Mouse (Mus musculus): ENCODE results near the gene Cmtm2a.
A peak's percentile ranks its signal among the peaks of the same experiment; 100 is the strongest.
"Not testable (repeated sequence)": the region's sequence is repeated elsewhere in the genome, so short reads cannot be mapped to it uniquely, and the experiment has no call there.

The Cmtm2a gene

DNA sequence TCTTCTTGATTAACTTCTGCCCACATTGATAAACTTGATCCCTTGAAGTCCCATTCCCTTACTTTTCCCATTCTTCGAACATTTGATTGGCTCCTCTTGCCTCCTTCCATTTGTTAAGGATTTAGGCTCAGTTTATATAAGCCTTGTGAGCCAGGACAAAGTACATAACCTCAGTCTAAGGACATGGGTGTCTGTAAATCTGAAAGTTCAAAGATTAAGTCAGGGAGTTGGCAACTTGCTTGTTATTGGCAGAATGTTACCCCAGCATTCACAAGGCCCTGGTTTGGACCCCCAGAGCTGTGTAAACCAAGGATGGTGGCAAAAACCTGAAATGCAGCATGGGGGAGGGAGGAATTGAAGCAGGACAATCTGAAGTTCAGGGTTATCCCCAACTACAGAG, 1.4 kb upstream of the Cmtm2a start:
- DNase-seq (ENCODE audit: low read depth), result no peak

DNA sequence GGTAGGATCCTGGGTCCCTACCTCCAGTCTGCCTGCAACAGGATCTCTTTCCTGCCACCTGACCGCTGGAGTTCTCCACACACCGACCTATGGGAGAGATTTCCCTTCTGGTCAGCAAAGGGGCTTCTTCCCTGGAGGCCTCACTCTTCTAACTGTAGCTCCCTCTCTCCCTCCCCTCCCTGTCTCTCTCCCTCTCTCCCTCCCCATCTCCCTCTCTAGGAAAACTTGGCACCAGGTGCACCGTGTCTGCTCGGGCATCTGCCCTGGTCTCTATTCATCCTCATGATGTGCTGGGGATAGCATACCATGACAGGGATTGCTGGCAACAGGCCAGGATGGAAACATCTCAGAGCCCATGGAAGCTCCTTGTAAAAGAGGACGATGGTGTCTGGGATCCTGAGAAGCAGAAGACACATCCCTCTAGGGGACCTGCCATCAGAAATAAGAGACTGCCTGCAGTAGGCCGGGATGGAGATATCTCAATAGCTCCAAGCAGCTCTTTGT, 24.0 kb downstream of the Cmtm2a start:
- no peak for DNase-seq (ENCODE audit: low read depth)

DNA sequence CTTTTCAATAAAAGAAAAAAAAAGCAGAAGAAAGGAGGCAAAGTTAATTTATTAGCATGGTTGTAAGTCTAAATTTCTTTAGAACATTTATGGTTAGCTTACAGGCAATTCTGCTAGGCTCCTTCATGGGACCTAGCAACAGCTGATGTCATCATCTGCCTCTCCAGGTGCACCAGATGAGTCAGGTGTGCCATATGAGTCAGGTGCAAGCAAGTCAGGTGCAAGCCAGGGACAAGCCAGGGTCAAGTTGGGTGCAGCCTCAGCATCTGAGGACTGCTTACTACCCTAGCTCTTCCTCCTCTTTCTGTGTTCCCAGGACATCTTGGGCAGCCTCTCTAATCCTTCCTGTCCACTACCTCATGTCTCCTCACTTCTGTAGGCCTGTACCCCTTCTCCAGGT, 24.6 kb downstream of the Cmtm2a start:
- no peak for DNase-seq (ENCODE audit: low read depth)

DNA sequence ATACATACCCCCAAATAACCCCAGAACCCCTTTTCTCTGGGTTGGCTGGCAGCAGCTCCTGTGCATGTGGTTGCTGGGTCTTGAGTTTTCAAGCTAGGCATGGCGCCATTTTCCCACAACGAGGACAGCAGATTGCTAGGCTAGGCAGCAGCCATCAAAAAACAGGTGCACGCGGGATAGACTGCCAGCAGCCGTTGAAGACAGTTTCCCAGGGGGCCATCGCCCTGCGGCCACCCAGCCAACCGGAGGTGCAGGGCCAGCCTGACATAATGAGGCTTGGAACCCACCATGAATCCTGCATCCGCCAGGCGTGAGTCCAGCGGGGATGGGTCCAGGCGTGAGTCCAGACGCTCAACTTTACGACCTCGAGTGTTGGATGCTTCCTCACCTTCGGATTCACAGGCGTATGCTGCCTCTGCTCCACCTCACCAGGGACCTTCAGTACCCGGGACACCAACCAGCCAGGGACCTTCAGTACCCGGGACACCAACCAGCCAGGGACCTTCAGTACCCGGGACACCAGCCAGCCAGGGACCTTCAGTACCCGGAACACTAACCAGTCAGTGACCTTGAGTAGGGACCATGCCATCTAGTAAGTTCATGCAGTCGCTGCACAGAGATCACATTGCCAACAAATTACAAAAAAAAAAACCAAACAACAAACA, 28.6 kb downstream of the Cmtm2a start:
- DNase-seq (ENCODE audit: low read depth), result not testable (repeated sequence)

DNA sequence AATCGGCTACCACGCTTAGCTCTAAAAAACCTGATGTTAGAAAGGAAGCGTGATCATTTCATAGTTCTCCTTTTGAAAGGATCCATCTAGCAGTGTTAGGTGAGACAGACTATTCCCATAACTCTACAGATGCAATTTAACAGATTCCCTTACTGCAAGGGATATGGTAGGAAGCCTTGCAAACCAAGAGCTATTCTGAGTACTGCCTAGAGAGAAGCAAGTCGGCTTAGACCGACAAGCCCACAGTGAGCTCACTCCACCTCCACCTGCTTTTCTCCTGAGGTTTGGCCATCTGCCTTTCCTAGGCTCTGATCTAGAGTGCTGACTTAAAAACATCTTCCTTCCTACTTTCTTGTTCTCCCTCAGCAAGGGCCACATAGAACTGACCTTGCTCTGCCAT, 31.2 kb downstream of the Cmtm2a start:
- DNase-seq (ENCODE audit: low read depth), result not testable (repeated sequence)

DNA sequence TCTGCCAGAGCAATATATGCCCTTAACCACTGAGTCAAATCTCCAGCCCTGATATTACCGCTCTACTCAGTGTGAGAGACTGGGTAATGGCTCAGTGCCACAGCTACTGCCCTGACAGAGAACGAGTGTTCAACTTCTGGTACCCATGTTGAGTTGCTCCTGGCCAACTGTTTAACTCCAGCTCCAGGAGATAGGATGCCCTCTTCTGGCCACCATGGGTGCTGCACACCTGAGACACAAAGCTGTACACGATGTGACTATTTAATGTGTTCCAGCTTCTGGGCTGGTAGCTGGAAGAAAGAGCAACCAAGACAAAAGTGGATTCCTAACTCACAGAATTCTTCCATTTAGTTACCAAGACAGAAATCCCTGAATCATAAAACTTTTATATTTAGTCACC, 40.0 kb downstream of the Cmtm2a start:
- peak; percentile 82 for DNase-seq (ENCODE audit: low read depth)

DNA sequence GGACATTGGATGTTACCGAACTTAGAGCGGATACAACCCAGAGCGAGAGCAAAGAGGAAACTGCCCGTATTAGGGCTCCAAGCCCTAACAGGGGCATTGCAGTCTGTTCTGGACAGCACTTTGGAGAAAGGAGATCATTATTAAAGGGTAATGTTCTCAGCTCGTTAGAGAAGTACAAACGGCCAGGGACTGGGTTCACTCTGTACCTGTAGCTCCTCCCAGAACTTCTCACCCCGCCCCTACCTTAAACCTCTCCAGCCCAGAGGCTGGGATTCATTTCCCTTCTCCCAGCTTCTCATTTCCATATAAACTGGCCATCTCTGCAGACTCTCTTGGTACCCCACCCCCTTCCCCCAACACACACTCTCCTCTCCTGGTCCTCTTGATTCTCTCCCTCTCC, 41.5 kb downstream of the Cmtm2a start:
- DNase-seq (ENCODE audit: low read depth), result no peak

DNA sequence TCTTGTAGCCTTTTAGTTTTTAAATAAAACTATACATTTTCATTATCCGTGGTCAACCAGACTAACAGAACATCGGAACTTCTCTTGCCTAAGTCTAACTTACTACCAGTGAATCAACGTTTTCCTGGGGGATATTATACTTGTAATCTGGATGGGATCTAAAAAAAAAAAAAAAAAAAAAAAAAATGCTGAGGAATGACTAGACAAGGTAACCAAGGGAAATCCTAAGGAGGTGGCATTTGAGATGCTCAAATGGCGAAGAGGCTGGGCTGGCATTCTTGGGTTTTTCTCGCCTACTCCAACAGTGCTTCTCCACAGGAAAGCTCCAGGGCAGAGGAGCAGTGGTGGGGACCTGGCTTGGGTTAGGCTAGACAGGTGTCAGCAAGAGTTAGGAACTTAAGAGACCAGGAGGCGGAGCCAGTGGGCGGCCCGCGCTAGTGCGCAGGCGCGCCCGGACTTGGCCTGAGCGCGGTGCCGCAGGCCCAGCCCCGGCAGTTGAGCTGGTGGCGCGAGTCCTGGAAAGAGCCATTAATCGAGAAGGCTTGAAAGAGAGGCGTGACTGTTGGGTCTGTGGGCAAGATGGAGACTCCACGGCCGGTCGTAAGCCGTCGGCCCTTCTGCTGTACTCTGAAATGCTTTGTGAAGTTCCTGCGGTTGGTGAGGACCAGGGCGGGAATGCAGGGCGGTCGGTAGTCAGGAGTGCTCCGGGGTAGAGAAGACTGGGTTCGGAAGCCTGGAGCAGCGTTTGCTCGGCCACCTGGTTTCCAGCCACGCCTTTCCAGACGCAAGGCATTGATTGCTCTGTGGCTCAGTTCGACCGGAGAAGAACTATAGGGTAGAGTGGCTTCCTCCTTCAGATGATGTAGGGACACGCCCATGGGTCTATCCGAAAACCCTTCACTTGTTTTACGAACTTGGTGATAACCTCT, 42.3 kb downstream of the Cmtm2a start, which contains the start of gene Cklf:
Gene Cklf (plus strand): TSS at position 423 of the 929 bp plus-strand sequence.
- DNase-seq (ENCODE audit: low read depth), result peak; percentile 93

DNA sequence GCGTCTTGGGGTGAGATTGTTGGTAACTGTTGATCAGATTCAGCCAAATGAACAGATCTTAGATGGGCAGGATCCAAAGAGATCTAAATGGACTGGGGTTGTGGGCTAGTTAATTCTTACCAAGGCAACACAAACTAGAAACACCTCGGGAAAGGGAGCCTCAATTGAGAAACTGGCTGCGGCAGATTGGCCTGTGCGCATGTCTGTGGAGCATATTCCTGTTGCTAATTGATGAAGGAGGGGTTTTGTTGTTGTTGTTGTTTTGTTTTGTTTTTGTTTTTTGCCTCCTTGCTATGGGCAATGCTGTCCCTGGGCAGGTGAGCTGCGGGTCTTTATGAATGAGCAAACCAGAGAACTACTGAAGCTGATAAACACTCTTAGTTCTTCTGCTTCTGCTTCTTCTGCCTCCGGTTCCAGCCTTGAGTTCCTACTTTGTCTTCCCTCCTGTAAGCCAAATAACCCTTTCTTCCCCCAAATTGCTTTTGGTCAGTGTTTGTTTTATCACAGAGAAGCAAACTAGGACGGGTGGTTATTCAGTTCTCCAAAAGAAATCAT, 43.5 kb downstream of the Cmtm2a start:
- DNase-seq (ENCODE audit: low read depth), result peak; percentile 11

DNA sequence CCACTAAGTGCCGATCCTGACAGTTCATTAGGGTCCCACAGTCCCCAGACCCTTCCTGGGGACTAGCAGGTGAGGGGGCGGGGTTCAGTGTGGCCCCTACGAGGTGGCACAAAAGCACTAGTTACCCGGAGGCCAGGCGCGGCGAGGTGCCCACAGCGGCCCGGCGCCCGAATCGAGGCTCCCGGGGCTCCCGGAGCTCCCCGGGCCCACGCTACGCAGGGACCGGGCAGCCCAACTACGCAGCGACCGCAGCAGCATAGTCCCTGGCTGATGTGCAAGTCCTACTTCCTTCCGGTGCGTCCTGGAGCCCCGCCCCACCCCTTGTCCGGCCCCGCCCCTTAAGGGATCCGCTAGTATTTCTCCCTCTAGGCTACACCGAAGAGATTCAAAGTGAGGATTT, 44.7 kb downstream of the Cmtm2a start, which contains the start of gene Tk2:
Gene Tk2 (minus strand): TSS at position 283 of the 400 bp plus-strand sequence.
- peak; percentile 92 for DNase-seq (ENCODE audit: low read depth)

DNA sequence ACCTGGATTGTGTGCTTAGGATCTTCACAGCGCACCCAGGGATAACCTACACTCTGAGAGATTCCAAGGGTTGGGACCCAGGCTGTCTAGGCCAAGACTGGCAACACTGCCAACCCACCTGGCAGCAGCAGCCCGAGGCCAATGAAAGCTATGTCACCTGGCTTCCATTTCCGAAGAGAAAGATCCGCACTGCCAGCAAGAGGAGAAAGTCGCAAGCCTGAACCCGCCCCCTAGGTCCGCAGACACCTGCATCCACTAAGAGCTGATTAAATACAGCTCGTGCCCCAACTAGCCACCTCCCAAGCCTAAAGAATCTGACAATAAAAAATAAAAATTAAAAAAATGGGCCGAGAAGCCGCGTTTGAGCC, 45.1 kb downstream of the Cmtm2a start:
- peak; percentile 76 for DNase-seq (ENCODE audit: low read depth)

DNA sequence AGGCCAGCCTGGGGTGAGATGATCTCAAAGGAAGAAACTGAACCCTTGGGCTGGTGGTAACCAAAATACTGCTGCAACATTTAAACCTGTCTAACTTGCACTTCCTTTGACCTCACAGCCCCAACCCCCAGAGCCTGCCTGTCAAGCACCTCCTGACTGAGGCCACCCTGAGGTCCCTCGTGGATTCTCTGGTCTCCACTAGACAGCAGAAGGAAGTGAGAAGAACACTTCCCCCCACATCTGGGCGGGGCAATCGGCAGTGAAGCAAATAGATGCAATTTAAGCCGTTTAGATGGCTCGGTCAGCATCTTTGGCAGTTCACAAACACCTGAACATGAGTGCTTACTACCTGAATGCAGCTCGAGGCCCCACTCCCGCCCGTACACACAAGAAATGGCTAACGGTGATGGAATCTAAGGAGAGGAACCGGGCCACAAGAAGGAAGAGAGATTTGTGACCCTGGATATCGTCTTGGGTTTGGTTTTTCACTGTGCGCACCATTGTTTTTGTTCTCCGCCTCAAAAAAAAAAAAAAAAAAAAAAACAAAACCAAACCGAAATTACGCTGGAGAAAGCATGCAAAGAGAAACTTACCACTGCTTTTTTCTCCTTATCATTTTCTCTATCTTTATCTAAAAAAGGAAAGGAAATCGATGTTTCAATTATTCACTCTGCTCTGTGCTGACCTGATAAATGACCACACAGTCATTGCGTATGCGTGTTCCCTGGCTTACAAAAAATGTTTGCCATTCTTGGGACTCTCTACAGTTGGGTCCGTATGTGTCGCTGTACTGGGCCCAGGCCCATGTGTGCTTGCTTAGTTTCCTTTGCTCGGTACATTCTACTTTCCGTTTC, 45.7 kb downstream of the Cmtm2a start:
- DNase-seq (ENCODE audit: low read depth), result peak; percentile 92

DNA sequence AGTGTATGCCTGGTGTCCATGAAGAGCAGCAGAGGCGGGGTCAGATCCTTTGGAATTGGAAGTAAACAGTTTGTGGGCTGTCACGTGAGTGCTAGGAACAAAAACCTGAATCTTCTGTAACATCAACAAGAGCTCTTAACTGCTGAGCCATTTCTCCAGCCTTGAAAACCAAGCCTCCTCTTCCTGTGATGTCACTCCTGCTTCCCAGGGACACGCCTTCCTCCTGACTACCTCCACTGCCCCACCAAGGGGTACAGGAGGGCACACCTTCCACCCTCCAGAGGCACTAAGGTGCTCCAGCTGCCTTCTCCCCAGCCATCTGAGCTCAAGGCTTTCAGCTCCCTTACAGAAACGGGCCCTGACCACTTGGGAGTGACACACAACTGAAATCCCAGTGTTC, 46.4 kb downstream of the Cmtm2a start:
- no peak for DNase-seq (ENCODE audit: low read depth)

DNA sequence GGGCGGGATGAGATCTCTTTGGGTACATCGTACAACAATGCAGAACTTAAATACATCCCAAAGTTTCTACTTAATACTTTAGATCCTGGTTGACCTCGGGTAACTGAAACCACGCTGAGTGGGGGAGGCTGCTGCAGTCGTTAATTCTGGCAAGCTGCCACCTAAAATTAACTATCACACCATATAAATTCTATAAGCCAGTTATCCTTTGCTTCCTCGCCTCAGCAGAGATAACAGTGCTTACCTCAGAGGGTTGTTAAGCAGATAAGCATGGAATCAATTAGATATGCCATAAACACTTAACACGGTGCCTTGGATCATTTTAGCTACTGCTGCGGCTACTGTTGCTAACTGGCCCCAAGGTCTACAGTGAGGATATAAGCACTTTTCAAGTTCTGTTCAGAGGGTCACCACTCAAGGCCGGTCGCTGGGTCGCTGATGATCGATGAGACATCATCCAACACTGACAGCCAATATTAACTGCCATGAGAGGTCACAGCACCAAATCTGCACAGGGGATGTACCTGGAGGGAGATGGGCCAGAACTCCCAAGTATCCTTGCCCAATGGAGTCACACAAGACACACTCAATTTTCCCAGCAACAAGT, 50.8 kb downstream of the Cmtm2a start:
- no peak for DNase-seq (ENCODE audit: low read depth)

DNA sequence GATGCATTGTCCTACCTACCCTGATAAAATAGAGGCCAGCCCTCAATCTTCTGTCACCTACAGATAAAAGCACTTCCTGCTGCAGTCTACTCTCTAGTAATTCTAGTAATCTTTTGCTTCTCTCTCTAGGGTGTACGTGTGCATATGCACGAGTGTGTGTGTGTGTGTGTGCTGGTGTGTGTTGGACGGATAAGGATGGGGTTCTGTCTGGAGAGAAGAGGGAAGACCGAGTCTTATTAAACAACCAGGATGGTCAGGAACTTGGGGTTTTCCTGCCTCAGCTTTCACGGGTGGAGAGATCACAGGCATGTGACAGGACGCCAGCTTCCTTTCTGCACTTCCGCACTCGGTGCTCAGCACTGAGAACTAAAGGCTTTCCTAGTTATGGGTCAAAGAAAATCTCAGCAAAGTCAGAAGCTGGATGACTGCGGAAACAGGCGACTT, 53.5 kb downstream of the Cmtm2a start:
- peak; percentile 85 for DNase-seq (ENCODE audit: low read depth)

DNA sequence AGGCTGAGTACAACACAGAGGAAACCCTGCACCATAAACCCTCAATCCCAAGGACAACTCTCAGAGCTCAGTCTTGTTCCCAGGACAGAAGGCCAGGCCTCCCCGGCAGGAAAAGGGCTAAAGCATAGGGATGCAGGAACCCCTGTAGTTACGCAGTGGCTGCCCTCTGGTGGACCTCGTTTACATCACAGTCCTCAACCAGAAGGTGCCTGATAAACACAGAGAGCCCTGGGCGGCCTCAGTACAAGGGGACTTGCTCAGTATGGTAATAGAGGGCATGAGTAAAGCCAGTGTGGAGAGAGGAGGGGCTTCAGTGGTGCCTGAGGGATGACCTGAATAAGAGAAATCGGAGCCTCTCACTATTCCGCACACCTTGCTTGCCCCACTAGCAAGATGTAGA, 58.4 kb downstream of the Cmtm2a start:
- no peak for DNase-seq (ENCODE audit: low read depth)

DNA sequence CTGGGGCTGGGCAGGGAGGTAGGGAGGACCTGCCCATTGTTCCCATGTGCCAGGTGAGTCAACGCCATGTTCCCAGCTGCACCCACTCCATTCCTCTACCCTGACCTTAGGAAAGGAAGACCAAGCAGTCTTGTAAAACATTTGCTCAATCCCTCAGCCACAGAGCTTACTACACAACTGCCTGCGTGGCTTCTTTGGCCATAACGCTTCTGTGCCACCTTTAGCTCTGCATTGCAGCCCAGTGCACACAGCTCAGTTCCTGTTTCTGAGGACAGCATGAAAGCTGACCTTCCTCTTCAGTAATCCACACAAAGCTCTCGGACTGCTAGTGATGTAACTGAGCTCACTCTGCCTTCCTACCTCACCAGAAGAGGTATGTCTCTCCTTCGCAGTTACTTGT, 60.1 kb downstream of the Cmtm2a start:
- no peak for DNase-seq (ENCODE audit: low read depth)

DNA sequence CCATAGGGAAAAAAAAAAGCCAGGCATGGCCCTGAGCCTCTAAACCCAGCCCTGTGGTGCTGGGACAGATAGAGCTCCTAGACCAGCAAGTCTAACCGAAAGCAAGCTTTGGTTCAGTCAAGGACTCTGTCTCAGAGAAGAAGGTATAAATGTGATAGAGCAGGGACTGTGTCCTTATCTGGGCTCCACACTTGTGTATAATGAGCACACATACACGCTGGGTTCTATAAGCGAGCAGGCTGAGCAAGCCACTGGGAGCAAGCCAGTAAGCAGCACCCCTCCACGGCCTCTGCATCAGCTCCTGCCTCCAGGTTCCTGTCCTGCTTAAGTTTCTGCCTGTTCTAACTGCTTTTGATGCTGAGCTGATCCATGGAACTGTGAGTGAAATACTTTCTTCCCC, 60.9 kb downstream of the Cmtm2a start:
- DNase-seq (ENCODE audit: low read depth), result no peak

Data from induced T-regulatory cell, adult 2 months (primary cell).